Mouse (Mus musculus): ENCODE results near the gene Lrrc19.

GRCm38 (mm10) chr4:94605591-94605990, 44.4 kb downstream of the Lrrc19 start:
- no peak for TF ChIP-seq POLR2A (IDR thresholded peaks at IDR 0.05; ENCODE audit: low read depth, low read length)
- TF ChIP-seq CTCF (IDR thresholded peaks at IDR 0.05; ENCODE audit: extremely low read depth, insufficient read depth, insufficient read length, insufficient replicate concordance): no peak

Data from spleen, adult 2 months (tissue).